Mouse (Mus musculus) ES-Bruce4 (cell line): ENCODE measurements at regions not wholly inside any gene's neighbourhood (a gene's known extent, or its start where the extent isn't known, plus 50 kb on each side); places are given as distances from the start of the nearest gene placed in this dataset.

Source experiments
- H3K27ac ChIP-seq: 2 replicates; pipeline ENCODE4 v1.5.1; 2012; ENCODE audit warnings: low read length, inconsistent platforms; ENCODE audit not compliant: insufficient read depth
- H3K27me3 ChIP-seq: 2 replicates; pipeline ENCODE4 v1.6.1; 2012; ENCODE audit warnings: mild to moderate bottlenecking, low read length, inconsistent platforms; ENCODE audit not compliant: control insufficient read depth, poor library complexity, insufficient read depth, severe bottlenecking
- H3K36me3 ChIP-seq: 2 replicates; pipeline ENCODE4 v1.6.1; 2012; ENCODE audit warnings: inconsistent platforms, mild to moderate bottlenecking, low read length, moderate library complexity; ENCODE audit not compliant: control insufficient read depth, poor library complexity, insufficient read depth, severe bottlenecking
- H3K4me1 ChIP-seq: one replicate; pipeline ENCODE4 v1.8.1; 2011; ENCODE audit warnings: low read length; ENCODE audit not compliant: control insufficient read depth, insufficient read depth
- H3K4me3 ChIP-seq: 2 replicates; pipeline ENCODE4 v1.5.1; 2011; ENCODE audit warnings: low read depth, mild to moderate bottlenecking, low read length
- H3K9ac ChIP-seq: 2 replicates; pipeline ENCODE4 v1.6.1; 2012; ENCODE audit warnings: low read depth, mild to moderate bottlenecking, inconsistent platforms; ENCODE audit not compliant: poor library complexity, severe bottlenecking
- H3K9me3 ChIP-seq: replicated peaks from 2 replicates; pipeline ENCODE4 v1.6.1; 2012; ENCODE audit warnings: mild to moderate bottlenecking, low read length, inconsistent platforms; ENCODE audit not compliant: control insufficient read depth, poor library complexity, insufficient read depth, severe bottlenecking
- CTCF ChIP-seq: IDR thresholded peaks from one replicate; pipeline ENCODE4 v1.8.1; 2011; ENCODE audit warnings: low read depth, low read length
- EP300 ChIP-seq: IDR thresholded peaks from 2 replicates; pipeline ENCODE4 v1.6.1; 2011; ENCODE audit warnings: low read depth, low read length; ENCODE audit not compliant: insufficient read depth
- POLR2A ChIP-seq: IDR thresholded peaks from one replicate; pipeline ENCODE4 v1.8.1; 2011; ENCODE audit warnings: low read length; ENCODE audit not compliant: insufficient read depth

DNA sequence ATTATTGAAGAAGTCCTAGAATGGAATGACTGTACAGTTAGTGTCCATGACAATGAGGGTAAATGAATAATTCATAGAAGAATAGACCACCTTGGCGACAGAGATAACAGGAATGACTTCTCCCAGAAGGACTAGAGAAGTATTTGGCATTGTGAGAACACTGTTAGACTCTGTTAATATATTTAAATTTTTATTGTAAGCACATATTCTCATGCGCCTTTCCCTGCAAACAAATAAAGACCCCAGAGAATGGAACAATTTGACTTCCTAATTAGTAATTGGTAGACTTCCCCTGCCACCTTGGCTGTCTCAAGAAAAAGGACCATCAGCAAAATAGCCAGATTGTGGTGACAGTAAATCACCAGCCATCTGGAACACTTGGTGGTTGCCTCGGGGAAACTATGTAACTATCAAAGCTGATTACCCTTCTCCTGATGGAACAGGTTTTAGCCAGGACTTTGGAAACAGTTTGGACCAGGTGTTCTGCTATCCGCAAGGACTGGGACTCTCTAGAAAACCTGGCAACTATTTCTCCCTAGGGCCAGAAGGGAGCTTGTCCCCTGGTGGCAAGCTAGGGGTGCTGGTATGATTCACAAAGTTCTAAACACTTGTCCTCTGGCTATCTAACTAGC, 261.9 kb downstream of the Myh15 start:
- Histone ChIP-seq H3K27ac (no peak overlapping the region), H3K4me1 (no peaks in the 10 kb centered on the region), H3K9ac (no peak overlapping the region), H3K9me3 (no peaks in the 10 kb centered on the region), H3K27me3 (no peaks in the 10 kb centered on the region), H3K4me3 (no peak overlapping the region), H3K36me3 (no peaks in the 10 kb centered on the region)
- TF ChIP-seq CTCF: no peak
- no peak for TF ChIP-seq EP300
- no peak for TF ChIP-seq POLR2A

DNA sequence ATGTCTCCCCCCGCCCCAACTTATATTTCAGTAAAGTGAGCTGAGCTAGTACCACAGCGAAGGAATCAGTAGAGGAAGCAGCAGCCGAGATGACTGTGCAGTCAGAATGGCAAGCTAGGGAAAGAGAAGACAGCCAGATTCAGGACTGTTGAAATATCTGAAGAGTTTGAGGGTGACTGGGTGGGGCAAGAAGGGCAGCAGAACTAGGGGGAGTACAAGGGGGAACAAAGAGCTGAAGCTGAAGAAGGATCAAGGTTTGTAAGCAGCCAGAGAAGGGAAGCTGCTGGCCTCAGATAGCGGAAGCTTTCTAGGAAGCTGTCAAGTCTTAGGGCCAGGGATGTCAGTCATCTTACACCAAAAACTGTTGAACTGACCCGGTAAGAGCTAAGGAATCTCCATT, 262.5 kb downstream of the Myh15 start:
- Histone ChIP-seq H3K27me3 (no peaks in the 10 kb centered on the region), H3K36me3 (no peaks in the 10 kb centered on the region), H3K4me1 (no peaks in the 10 kb centered on the region), H3K27ac (no peak overlapping the region), H3K9ac (no peak overlapping the region), H3K4me3 (no peak overlapping the region), H3K9me3 (no peaks in the 10 kb centered on the region)
- TF ChIP-seq POLR2A (no peak), EP300 (no peak), CTCF (no peak)

DNA sequence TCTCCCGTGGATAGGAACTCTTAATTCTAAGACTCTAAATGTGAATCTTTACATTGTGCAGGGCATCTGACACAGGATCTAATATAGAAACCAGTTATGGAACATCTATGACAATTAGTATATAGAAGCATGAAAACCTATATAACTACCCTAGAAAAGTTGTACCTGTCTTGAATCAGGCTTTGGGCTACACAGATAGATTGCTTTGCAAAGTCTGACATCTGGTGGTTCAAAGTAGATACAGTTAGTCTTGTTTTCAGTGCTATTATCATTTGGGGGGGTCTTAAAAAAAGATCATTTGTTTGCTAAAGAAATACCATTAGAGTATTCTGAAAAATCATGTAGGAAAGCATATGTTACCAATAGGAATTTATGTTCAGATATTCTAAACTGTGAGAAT, 264.7 kb downstream of the Myh15 start:
- Histone ChIP-seq H3K27ac (no peak overlapping the region), H3K9me3 (no peaks in the 10 kb centered on the region), H3K27me3 (no peaks in the 10 kb centered on the region), H3K36me3 (no peaks in the 10 kb centered on the region), H3K4me1 (no peaks in the 10 kb centered on the region), H3K4me3 (no peak overlapping the region), H3K9ac (no peak overlapping the region)
- TF ChIP-seq POLR2A (no peak), CTCF (no peak), EP300 (no peak)

DNA sequence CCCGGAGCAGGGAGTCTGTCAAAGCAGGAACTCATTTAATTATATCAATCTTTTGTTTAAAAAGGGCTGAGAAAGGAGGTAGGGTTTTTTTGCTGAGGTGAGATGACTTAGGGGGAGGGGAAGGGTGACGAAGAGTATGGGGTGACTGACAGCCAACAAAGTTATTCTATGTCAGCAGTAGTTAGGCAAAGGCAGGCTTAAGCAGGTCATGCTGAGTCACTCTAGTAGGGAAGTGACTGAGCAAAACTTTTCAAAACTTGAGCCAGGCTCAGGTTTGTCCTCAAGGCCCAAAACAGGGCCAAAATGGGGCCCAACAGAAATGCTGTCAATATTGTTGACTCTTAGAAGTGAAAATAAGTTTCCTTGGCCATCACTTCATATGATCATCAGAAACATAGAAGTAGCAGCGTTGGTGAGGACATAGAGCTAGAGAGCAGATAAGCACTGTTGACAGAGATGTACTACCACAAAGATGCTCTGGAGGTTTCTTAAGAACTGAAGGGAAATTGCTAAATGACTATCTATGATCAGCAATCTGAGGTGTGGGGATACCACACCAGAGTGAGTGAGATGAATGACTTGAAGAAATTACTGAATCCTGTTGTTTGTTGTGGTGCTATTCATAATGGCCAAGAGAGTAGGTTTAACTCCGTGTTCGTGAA, 273.6 kb downstream of the Myh15 start:
- no peak overlapping the region for H3K9ac ChIP-seq
- no peak overlapping the region for H3K27ac ChIP-seq
- TF ChIP-seq CTCF (no peak), POLR2A (no peak), EP300 (no peak)
- no peak overlapping the region for H3K4me3 ChIP-seq
- H3K36me3 ChIP-seq: no peaks in the 10 kb centered on the region
- no peaks in the 10 kb centered on the region for H3K4me1 ChIP-seq
- no peaks in the 10 kb centered on the region for H3K9me3 ChIP-seq
- no peaks in the 10 kb centered on the region for H3K27me3 ChIP-seq

DNA sequence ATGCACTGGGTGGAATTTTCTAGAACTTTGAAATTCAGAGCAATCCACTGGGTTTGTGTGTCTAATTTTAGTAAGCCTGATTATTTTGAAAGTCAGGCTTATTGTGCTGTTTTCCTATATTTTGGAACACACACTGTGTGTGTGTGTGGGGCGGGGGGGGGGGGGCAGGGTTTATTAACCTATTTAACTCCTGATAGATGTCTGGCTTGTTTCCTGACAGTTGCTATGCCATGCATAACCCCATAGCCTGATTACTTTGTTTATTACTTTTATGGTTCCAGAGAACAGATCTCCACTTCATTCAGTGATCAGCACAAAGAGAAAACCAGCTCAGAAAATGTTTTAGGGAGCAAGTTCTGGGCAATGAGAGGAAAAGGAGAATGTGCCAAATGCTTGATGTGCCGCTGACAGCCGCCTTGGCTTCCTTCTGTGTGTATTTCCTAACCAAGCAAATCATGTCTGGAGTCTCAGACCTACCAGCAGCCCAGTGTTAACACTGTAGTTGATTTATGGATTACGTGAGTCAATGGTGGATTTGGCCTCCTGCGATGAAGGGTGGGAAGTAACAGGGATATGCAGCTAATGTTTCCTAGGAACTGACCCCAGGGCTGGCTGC, 274.9 kb downstream of the Myh15 start:
- no peaks in the 10 kb centered on the region for H3K36me3 ChIP-seq
- no peaks in the 10 kb centered on the region for H3K27me3 ChIP-seq
- no peak overlapping the region for H3K27ac ChIP-seq
- no peak for TF ChIP-seq EP300
- H3K9me3 ChIP-seq: no peaks in the 10 kb centered on the region
- no peak overlapping the region for H3K4me3 ChIP-seq
- H3K4me1 ChIP-seq: no peaks in the 10 kb centered on the region
- H3K9ac ChIP-seq: no peak overlapping the region

DNA sequence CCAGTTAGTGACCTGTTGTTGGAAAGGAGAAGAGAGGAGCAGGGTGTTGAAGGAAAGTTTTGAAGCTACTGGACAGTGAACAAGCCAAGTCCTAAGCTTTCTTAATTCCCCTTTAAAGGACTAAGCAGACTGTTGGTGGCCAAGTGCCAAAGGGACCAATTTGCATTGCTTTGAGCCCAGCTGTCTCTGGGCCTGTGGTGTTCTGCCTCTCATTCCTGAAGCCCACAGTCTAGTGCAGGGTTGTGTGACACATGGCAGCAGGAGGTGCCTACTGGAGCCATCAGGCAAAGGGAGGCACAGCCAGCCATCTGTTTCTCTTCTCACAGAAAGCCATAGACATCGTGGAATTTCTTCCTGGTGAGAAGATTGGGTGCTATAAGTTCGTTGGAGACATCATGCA, 278.6 kb downstream of the Myh15 start:
- no peaks in the 10 kb centered on the region for H3K27me3 ChIP-seq
- no peak overlapping the region for H3K9ac ChIP-seq
- no peaks in the 10 kb centered on the region for H3K36me3 ChIP-seq
- H3K27ac ChIP-seq: no peak overlapping the region
- H3K4me3 ChIP-seq: no peak overlapping the region
- TF ChIP-seq EP300 (no peak), POLR2A (no peak), CTCF (no peak)
- H3K9me3 ChIP-seq: no peaks in the 10 kb centered on the region
- no peaks in the 10 kb centered on the region for H3K4me1 ChIP-seq
